Mouse (Mus musculus) intestine, embryonic 16.5 days (tissue): ENCODE measurements around the gene Lpxn. TPM values are rescaled to one million over a fixed set of nuclear protein-coding genes. Genes with fewer than 3 reads are reported as not detected.

Source experiments
- ATAC-seq: fragments of 200-750 bp; cut with Nextera tagmentation; 2 replicates; pipeline ENCODE4 v1.8.0; 2017; ENCODE audit warnings: moderate TSS enrichment, moderate library complexity
- H3K27ac ChIP-seq: fragments of 300-500 bp; sonication (generic); 2 replicates; pipeline ENCODE4 v1.5.1; 2014; ENCODE audit warnings: mild to moderate bottlenecking, low read length
- H3K27me3 ChIP-seq: fragments of 300-500 bp; sonication (generic); replicated peaks from 2 replicates; pipeline ENCODE4 v1.6.1; 2014; ENCODE audit warnings: low read length, control low read depth, mixed read lengths; ENCODE audit not compliant: control insufficient read depth, insufficient read depth
- H3K36me3 ChIP-seq: fragments of 300-500 bp; sonication (generic); 2 replicates; pipeline ENCODE4 v1.6.1; 2014; ENCODE audit warnings: low read length, control low read depth; ENCODE audit not compliant: control insufficient read depth, insufficient read depth
- H3K4me1 ChIP-seq: fragments of 300-500 bp; sonication (generic); 2 replicates; pipeline ENCODE4 v1.6.1; 2014; ENCODE audit warnings: low read length, control low read depth, mixed read lengths; ENCODE audit not compliant: control insufficient read depth, insufficient read depth
- H3K4me2 ChIP-seq: fragments of 300-500 bp; sonication (generic); 2 replicates; pipeline ENCODE4 v1.6.1; 2014; ENCODE audit warnings: low read depth, low read length, control low read depth
- H3K4me3 ChIP-seq: fragments of 300-500 bp; sonication (generic); 2 replicates; pipeline ENCODE4 v1.5.1; 2014; ENCODE audit warnings: mild to moderate bottlenecking, low read length
- H3K9ac ChIP-seq: fragments of 300-500 bp; sonication (generic); 2 replicates; pipeline ENCODE4 v1.6.1; 2014; ENCODE audit warnings: low read depth, low read length
- H3K9me3 ChIP-seq: fragments of 300-500 bp; sonication (generic); 2 replicates; pipeline ENCODE4 v1.6.1; 2016; ENCODE audit warnings: low read length, control low read depth; ENCODE audit not compliant: control insufficient read depth
- WGBS: fragments of 180-500 bp; shearing (Covaris S2); extraction: QIAGEN DNeasy Blood & Tissue Kit; methylation state at CpG from one replicate; pipeline ENCODE4 v1.1.7; 2014; 5-methylcytosine and 5-hydroxymethylcytosine counted together
- polyA plus RNA-seq: library from polyadenylated mRNA; unstranded; fragments of >200 nt; fragmentation: Nextera tagmentation; extraction: Ambion mirVana; gene quantifications from 2 replicates; pipeline ENCODE4 v1.2.1, GENCODE M21; 2015

Lpxn gene
- polyA plus RNA-seq, result 2.9 and 3.2 TPM in 2 replicates

DNA sequence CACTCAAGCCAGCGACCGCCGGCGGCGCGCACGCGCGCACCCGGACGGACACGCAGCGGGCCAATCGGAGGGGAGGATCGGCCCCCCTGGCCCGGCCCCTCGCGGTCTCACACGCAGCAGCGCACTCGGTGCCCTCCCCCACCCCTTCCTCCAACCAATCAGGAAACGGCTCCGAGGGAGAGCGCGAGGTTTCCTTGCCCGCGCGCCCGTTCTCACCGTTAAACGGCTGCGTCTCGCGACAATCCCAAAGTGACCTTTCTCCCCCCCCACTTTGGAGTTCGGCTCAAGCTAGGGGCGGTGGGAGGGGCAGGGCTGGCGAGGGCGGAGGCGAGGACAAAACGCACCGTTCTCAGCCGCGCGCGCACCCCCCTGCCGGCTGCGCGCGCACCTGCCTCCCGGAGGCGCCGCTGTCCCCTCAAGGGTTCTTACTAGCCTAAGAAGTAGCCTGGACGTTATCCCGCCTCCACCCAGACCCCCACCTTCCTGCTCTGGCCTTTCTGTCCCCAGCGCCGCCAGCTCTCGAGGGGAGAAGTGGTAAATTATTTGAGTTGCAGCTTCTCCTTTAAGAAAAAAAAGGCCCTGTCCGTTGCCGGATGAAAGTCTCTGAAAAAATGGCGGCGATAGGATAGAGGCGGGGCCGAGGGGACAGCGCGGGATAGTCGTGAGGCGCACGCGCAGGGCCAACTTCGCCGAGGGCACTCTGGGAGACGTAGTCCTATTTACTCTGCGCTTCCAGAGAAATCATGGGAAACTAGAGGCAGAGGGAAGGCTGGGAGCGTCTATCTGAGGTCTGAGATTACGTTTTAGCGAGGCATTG, at the start of gene Lpxn, which contains the start of gene Zfp91:
Gene Lpxn, plus strand, starts transcription at position 683 of the 817 bp plus-strand sequence.
Gene Zfp91, minus strand, starts transcription at position 616 of the 817 bp plus-strand sequence.
- peak within 1 kb of the TSS; percentile 95 for H3K9ac ChIP-seq
- no peaks in the 10 kb centered on the region; the same call in 1 of the 2 replicates for H3K4me1 ChIP-seq
- H3K27ac ChIP-seq, result peak within 1 kb of the TSS; percentile 100
- peak within 1 kb of the TSS; percentile 75 for H3K4me2 ChIP-seq
- H3K36me3 ChIP-seq, result no peaks in the 10 kb centered on the region
- ATAC-seq, result peak; percentile 96
- under 1% methylated on average over 74 of the region's 76 CpGs for WGBS
- no peaks in the 10 kb centered on the region for H3K27me3 ChIP-seq
- H3K4me3 ChIP-seq, result peak within 1 kb of the TSS; percentile 94
- no peaks in the 10 kb centered on the region for H3K9me3 ChIP-seq

- Histone ChIP-seq H3K4me3 (no peak overlapping the region), H3K27ac (no peak overlapping the region), H3K36me3 (no peaks in the 10 kb centered on the region), H3K27me3 (no peaks in the 10 kb centered on the region), H3K9me3 (no peaks in the 10 kb centered on the region), H3K4me2 (no peak overlapping the region), H3K4me1 (no peaks in the 10 kb centered on the region), H3K9ac (no peak overlapping the region)
- no peak for ATAC-seq
- 79% methylated on average over 3 of the region's 3 CpGs for WGBS
Observed at GRCm38 (mm10) chr19:12756286-12756685, 39.7 kb upstream of the Lpxn start.

- no peak overlapping the region for H3K27ac ChIP-seq
- no peak overlapping the region for H3K4me3 ChIP-seq
- H3K4me1 ChIP-seq, result no peaks in the 10 kb centered on the region
- no peak overlapping the region for H3K4me2 ChIP-seq
- H3K9ac ChIP-seq, result no peak overlapping the region
- H3K27me3 ChIP-seq, result no peaks in the 10 kb centered on the region
- 93% methylated on average over 1 of the region's 1 CpGs for WGBS
- peak; percentile 58 for ATAC-seq
- no peaks in the 10 kb centered on the region for H3K9me3 ChIP-seq
- H3K36me3 ChIP-seq, result peaks cover 5% of the 10 kb centered on the region
Observed at GRCm38 (mm10) chr19:12758936-12759478, 37.0 kb upstream of the Lpxn start.

DNA sequence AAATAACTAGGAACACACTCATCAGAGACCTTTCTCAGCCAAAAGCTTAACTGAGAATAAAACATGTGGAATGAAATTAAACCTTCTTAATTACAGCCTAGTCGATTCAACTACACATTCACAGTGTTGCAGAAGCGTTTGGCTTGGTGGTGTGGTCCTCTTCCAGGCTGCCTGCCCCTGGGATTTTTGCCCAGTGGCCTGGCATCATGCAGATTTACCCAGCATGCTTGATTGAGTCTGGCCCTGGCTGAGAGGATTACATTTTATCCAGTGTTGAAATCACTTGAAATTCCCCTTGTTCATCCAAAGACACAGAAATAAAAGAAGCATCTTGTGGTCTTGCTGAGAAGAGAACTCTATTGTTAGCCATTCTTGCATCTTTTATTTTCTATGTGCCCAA, 36.3 kb upstream of the Lpxn start:
- H3K4me1 ChIP-seq, result no peaks in the 10 kb centered on the region
- H3K36me3 ChIP-seq, result peaks cover 7% of the 10 kb centered on the region
- no peaks in the 10 kb centered on the region for H3K27me3 ChIP-seq
- 86% methylated on average over 2 of the region's 2 CpGs for WGBS
- no peak for ATAC-seq
- no peaks in the 10 kb centered on the region for H3K9me3 ChIP-seq
- H3K4me2 ChIP-seq, result no peak overlapping the region
- no peak overlapping the region for H3K9ac ChIP-seq
- no peak overlapping the region for H3K4me3 ChIP-seq
- H3K27ac ChIP-seq, result no peak overlapping the region

GRCm38 (mm10) chr19:12762212-12763130, 33.5 kb upstream of the Lpxn start:
- Histone ChIP-seq H3K4me2 (no peak overlapping the region), H3K36me3 (peaks cover 7% of the 10 kb centered on the region), H3K9ac (no peak overlapping the region), H3K4me3 (no peak overlapping the region), H3K4me1 (no peaks in the 10 kb centered on the region), H3K9me3 (no peaks in the 10 kb centered on the region), H3K27ac (no peak overlapping the region), H3K27me3 (no peaks in the 10 kb centered on the region)
- WGBS, result 61% methylated on average over 2 of the region's 2 CpGs
- ATAC-seq, result 0 out of 2 replicates have a peak, but pooled peaks have one; percentile 43

- WGBS, result 66% methylated on average over 7 of the region's 7 CpGs
- ATAC-seq, result no peak
- Histone ChIP-seq H3K4me3 (no peak within 1 kb of the TSS), H3K27me3 (no peaks in the 10 kb centered on the region), H3K9ac (no peak within 1 kb of the TSS), H3K36me3 (peaks cover 7% of the 10 kb centered on the region), H3K4me2 (no peak within 1 kb of the TSS), H3K4me1 (no peaks in the 10 kb centered on the region), H3K27ac (no peak within 1 kb of the TSS), H3K9me3 (no peaks in the 10 kb centered on the region)
Observed at GRCm38 (mm10) chr19:12765308-12765707, 30.7 kb upstream of the Lpxn start, which contains the start of gene Cntf. Cntf (minus strand) TSS chr19:12765632.

- H3K4me3 ChIP-seq, result no peak overlapping the region
- H3K4me2 ChIP-seq, result no peak overlapping the region
- no peak overlapping the region for H3K27ac ChIP-seq
- H3K4me1 ChIP-seq, result no peaks in the 10 kb centered on the region
- no peaks in the 10 kb centered on the region for H3K9me3 ChIP-seq
- H3K27me3 ChIP-seq, result no peaks in the 10 kb centered on the region
- H3K9ac ChIP-seq, result no peak overlapping the region
- 55% methylated on average over 5 of the region's 5 CpGs for WGBS
- ATAC-seq, result no peak
- H3K36me3 ChIP-seq, result no peaks in the 10 kb centered on the region
Observed at GRCm38 (mm10) chr19:12770888-12771287, 25.1 kb upstream of the Lpxn start.

DNA sequence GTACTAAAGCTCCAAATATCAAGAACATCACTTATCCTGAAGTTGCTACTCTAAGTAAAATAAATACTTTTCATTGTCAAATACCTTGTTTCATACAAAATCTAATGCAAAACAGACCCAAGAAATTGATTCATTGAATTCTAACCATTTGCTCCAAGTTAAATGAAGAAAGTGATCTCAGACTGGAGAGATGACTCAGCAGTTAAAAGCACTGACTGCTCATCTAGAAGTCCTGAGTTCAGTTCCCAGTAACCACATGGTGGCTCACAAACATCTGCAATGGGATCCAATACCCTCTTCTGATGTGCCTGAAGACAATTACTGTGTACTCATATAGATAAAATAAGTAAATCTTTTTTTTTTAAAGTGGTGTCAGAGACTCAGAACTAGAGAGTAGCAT, 15.6 kb upstream of the Lpxn start:
- Histone ChIP-seq H3K4me3 (no peak overlapping the region), H3K36me3 (no peaks in the 10 kb centered on the region), H3K27ac (no peak overlapping the region), H3K4me1 (no peaks in the 10 kb centered on the region), H3K9me3 (no peaks in the 10 kb centered on the region), H3K4me2 (no peak overlapping the region), H3K9ac (no peak overlapping the region), H3K27me3 (no peaks in the 10 kb centered on the region)
- no peak for ATAC-seq

DNA sequence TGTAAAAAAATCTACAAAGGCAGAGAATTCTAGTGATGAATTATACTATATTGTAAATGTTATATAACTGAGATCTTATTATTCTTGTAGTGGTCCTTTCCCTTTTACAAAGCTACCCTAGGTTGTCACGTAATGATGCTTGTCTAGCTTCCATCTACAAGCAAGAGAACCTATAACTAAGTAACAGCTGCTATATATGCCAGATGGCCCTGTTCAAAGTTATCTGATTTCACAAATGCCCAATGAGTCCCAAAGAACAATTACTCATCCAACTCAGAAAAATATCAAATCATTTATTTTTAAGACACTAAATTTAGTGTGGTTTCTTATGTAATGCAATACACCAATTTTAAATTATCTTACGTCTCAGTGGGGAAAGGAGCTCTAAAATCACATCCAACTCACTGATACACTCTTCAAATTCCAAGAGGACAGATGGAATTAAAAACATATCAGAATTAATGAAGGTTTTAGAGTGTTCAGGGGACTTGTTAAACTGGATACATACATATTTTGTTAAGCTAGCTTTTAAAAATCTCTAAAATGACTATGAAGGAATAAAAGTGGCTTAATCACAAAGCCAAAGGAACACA, 9.1 kb upstream of the Lpxn start:
- Histone ChIP-seq H3K27me3 (no peaks in the 10 kb centered on the region), H3K4me1 (no peaks in the 10 kb centered on the region; the same call in 1 of the 2 replicates), H3K9me3 (no peaks in the 10 kb centered on the region), H3K27ac (no peak overlapping the region), H3K9ac (no peak overlapping the region), H3K4me3 (no peak overlapping the region), H3K4me2 (no peak overlapping the region), H3K36me3 (no peaks in the 10 kb centered on the region)
- ATAC-seq, result no peak
- 75% methylated on average over 2 of the region's 2 CpGs for WGBS
